Mouse (Mus musculus) cortical plate, adult 2 months (tissue): ENCODE measurements at regions not wholly inside any gene's neighbourhood (a gene's known extent, or its start where the extent isn't known, plus 50 kb on each side); places are given as distances from the start of the nearest gene placed in this dataset.

Experiments
- CTCF ChIP-seq: fragments of 200-500 bp; IDR thresholded peaks from 2 replicates; pipeline ENCODE4 v1.5.1; 2011; ENCODE audit warnings: mild to moderate bottlenecking, control low read depth, low read length; ENCODE audit not compliant: insufficient read depth; ENCODE audit errors: extremely low read depth
- POLR2A ChIP-seq: fragments of 200-500 bp; IDR thresholded peaks from 2 replicates; pipeline ENCODE4 v1.6.1; 2011; ENCODE audit warnings: mild to moderate bottlenecking, low read length, control low read depth; ENCODE audit not compliant: insufficient read depth; ENCODE audit errors: extremely low read depth

DNA sequence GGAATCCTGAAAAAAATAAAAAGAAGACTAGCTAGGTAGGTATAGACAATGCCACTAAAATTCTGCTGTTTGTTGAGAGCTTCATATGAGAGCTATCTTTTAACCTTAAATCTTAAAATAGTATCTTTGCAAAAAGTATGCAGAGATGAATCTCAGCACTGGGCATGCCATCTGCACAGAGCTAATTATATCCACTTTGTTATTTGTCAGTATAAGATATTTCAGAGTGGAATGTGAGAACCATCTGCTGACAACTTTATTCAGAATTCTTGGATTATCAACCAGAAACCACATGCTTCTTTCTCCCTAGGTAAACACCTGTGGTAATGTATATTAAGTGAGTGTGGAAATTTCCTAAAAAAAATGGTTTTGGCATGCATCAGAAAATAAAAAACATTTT lies 94.3 kb upstream of the Adcyap1 start:
- TF ChIP-seq CTCF: no peak
- TF ChIP-seq POLR2A: no peak
